Mouse (Mus musculus): Measurements from ENCODE around the gene Dcaf17.

- TF ChIP-seq CTCF (IDR thresholded peaks at IDR 0.05) = no peak
- TF ChIP-seq EP300 (IDR thresholded peaks at IDR 0.05) = no peak
Observed at GRCm38 (mm10) chr2:71013521-71013920, 41.6 kb upstream of the Dcaf17 start.
